Mouse (Mus musculus): ENCODE measurements around the gene Txndc11.

DNA sequence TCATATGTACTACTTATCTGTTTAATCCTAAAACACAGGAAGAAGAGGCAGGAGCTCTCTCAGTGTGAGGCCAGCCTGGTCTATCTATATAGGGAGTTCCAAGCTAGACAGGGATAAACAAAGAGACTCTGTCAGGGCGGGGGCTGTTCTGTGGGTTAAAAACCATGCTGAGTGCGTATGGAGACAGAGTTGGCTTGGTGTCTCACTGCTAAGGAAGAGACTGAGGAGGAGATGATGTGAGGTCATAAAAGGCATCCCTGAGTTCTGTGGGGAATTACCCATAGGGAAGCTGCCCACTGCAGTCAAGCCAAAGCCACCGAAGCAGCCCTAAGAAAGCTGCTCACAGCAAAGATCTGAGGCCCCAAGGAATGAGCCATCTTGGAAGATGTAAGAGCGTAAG lies 73.8 kb downstream of the Txndc11 start, which contains the start of gene Snn:
- TF ChIP-seq POLR2A (IDR thresholded peaks at IDR 0.05; ENCODE audit: low read depth, low read length) (no peak), CTCF (IDR thresholded peaks at IDR 0.05; ENCODE audit: borderline replicate concordance, insufficient read depth, low read length) (no peak)

All from embryonic fibroblast, embryonic 13.5 days (primary cell).